Mouse (Mus musculus) thymus, adult 2 months (tissue): ENCODE measurements around the gene Nup210l. TPM values are rescaled to one million over a fixed set of nuclear protein-coding genes. Genes with fewer than 3 reads are reported as not detected.
"Not testable (repeated sequence)": the region's sequence is repeated elsewhere in the genome, so short reads cannot be mapped to it uniquely, and the experiment has no call there.

Experiments
- DNase-seq: peaks from one replicate; pipeline ENCODE4 v3.0.0; 2021
- H3K27ac ChIP-seq: fragments of 200-500 bp; 2 replicates; pipeline ENCODE4 v1.5.1; 2012; ENCODE audit warnings: low read length, control low read depth; ENCODE audit not compliant: control insufficient read depth, insufficient read depth
- H3K27me3 ChIP-seq: fragments of 200-500 bp; 2 replicates; pipeline ENCODE4 v1.6.1; 2012; ENCODE audit warnings: mild to moderate bottlenecking, low read length, moderate library complexity, mixed read lengths; ENCODE audit not compliant: control insufficient read depth, insufficient read depth
- H3K36me3 ChIP-seq: fragments of 200-500 bp; 2 replicates; pipeline ENCODE4 v1.6.1; 2012; ENCODE audit warnings: mild to moderate bottlenecking, low read length, moderate library complexity; ENCODE audit not compliant: control insufficient read depth, insufficient read depth
- H3K4me1 ChIP-seq: fragments of 200-500 bp; replicated peaks from 2 replicates; pipeline ENCODE4 v1.6.1; 2012; ENCODE audit warnings: low read length; ENCODE audit not compliant: control insufficient read depth, insufficient read depth
- H3K4me3 ChIP-seq: fragments of 200-500 bp; 2 replicates; pipeline ENCODE4 v1.5.1; 2012; ENCODE audit warnings: mild to moderate bottlenecking, low read length, control low read depth, moderate library complexity; ENCODE audit not compliant: control insufficient read depth, insufficient read depth
- CTCF ChIP-seq: fragments of 200-500 bp; IDR thresholded peaks from 2 replicates; pipeline ENCODE4 v1.5.1; 2012; ENCODE audit warnings: mild to moderate bottlenecking, control low read depth, low read length, moderate library complexity, borderline replicate concordance; ENCODE audit not compliant: control insufficient read depth, poor library complexity, insufficient read depth; ENCODE audit errors: extremely low read depth
- POLR2A ChIP-seq: fragments of 200-500 bp; IDR thresholded peaks from 2 replicates; pipeline ENCODE4 v1.6.1; 2012; ENCODE audit warnings: mild to moderate bottlenecking, low read length, control low read depth, moderate library complexity; ENCODE audit not compliant: control insufficient read depth, poor library complexity, insufficient read depth; ENCODE audit errors: extremely low read depth
- WGBS: fragments of 180-500 bp; shearing (Covaris S2); methylation state at CpG from one replicate; pipeline ENCODE4 v1.1.7; 2018; 5-methylcytosine and 5-hydroxymethylcytosine counted together
- polyA plus RNA-seq: library from polyadenylated mRNA; depleted of rRNA; stranded (reverse); fragments of >200 nt; gene quantifications from 2 replicates; pipeline ENCODE4 v1.2.3, GENCODE M21; 2012

Nup210l gene
- polyA plus RNA-seq, 1 experiment: 1.5 TPM

GRCm38 (mm10) chr3:90242984-90243775 is 139.2 kb downstream of the Nup210l start, which contains the start of gene Creb3l4:
Gene Creb3l4, minus strand, starts transcription at chr3:90243512.
- no peaks in the 10 kb centered on the region for H3K36me3 ChIP-seq
- no peak within 1 kb of the TSS for H3K27ac ChIP-seq
- DNase-seq: no peak
- no peak within 1 kb of the TSS for H3K4me3 ChIP-seq
- TF ChIP-seq POLR2A (no peak), CTCF (no peak)
- no peaks in the 10 kb centered on the region for H3K27me3 ChIP-seq
- 90% methylated on average over 19 of the region's 19 CpGs for WGBS
- H3K4me1 ChIP-seq: peaks cover 7% of the 10 kb centered on the region

GRCm38 (mm10) chr3:90245406-90245805 is 141.5 kb downstream of the Nup210l start:
- Histone ChIP-seq H3K27ac (no peak overlapping the region; the same call in 1 of the 2 replicates), H3K27me3 (no peaks in the 10 kb centered on the region), H3K4me3 (no peak overlapping the region), H3K4me1 (peaks cover 12% of the 10 kb centered on the region), H3K36me3 (no peaks in the 10 kb centered on the region)
- DNase-seq: no peak
- WGBS: 6% methylated on average over 2 of the region's 2 CpGs
- TF ChIP-seq POLR2A (no peak), CTCF (no peak)

GRCm38 (mm10) chr3:90247630-90247959 is 143.7 kb downstream of the Nup210l start:
- DNase-seq: no peak
- H3K27ac ChIP-seq: peak overlapping the region; percentile 22; the same call in 1 of the 2 replicates
- peaks cover 12% of the 10 kb centered on the region for H3K4me1 ChIP-seq
- TF ChIP-seq POLR2A: no peak
- no peak for TF ChIP-seq CTCF
- H3K27me3 ChIP-seq: no peaks in the 10 kb centered on the region
- no peaks in the 10 kb centered on the region for H3K36me3 ChIP-seq
- 10% methylated on average over 3 of the region's 3 CpGs for WGBS
- peak overlapping the region; percentile 34 for H3K4me3 ChIP-seq

DNA sequence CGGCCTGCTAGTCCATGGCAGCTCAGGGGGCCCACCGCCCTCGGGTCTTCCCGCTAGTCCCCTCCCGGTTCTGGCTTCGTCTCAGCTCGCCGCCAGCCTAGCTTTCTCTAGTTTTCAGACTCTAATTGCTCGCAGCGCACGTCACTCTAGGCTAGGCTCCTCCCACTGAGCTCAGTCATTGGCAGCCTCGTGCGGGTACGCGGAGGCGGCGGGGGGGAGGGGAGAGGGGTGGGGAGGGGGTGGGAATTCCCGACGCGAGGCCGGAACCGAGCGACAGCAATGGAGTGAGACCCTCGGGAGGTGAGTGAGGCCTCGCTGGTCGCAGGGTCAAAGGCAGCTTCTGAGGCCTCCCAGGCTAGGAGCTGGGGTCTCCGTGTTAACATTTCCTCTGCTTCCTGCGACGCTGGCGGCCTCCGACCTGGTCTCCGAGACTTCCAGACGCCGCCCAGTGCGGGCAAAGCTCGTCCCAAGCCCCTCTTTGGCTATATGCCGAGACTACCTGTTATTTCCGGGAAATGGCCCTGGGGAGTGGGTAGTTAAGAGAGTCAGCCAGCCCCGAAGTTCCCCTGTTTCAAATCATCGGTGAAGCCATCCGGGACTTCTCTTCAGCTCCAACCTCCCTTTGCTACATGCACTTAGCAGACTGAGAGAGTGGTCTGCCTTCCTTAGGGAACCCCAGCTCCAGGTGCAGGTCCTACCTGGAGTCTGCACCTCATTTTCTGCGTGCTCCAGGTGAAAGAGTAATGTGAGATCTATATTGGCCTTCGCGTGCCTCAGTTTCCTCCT is 144.2 kb downstream of the Nup210l start, which contains the start of gene Slc39a1:
Slc39a1 (plus strand) TSS at position 213 of the 786 bp plus-strand sequence.
- H3K4me3 ChIP-seq: peak within 1 kb of the TSS; percentile 81
- peak; percentile 93 for DNase-seq
- no peaks in the 10 kb centered on the region for H3K36me3 ChIP-seq
- H3K27ac ChIP-seq: peak within 1 kb of the TSS; percentile 47
- no peaks in the 10 kb centered on the region for H3K27me3 ChIP-seq
- H3K4me1 ChIP-seq: peaks cover 12% of the 10 kb centered on the region
- TF ChIP-seq POLR2A (peak; percentile 84), CTCF (no peak; the same call in 1 of the 2 replicates)
- under 1% methylated on average over 44 of the region's 44 CpGs for WGBS

GRCm38 (mm10) chr3:90248746-90249100 is 144.8 kb downstream of the Nup210l start:
- Histone ChIP-seq H3K36me3 (no peaks in the 10 kb centered on the region), H3K27ac (peak overlapping the region; percentile 47), H3K27me3 (no peaks in the 10 kb centered on the region), H3K4me1 (peaks cover 14% of the 10 kb centered on the region), H3K4me3 (peak overlapping the region; percentile 81)
- peak; percentile 30 for DNase-seq
- whole genome bisulfite sequencing: 6% methylated on average over 10 of the region's 10 CpGs
- TF ChIP-seq POLR2A (no peak), CTCF (no peak)

DNA sequence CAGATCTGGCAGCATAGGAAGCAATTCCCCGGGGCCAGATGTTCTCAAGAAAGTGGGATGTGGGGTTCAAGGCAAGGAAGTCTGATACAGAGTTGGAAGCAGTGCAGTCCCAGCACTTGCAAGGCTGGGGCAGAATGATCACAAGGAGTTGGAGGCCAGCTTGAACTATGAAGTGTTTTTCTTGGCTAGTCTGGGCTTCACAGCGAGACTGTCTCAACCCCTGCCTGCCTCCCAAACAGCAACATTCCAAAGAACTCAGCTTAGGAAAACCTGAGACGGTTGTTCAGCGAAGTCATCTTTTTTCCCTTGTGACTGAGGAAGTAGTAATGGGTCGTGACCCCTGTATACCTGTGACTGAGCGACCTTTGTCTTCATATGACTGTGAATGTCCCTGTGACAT is 146.9 kb downstream of the Nup210l start:
- Histone ChIP-seq H3K4me3 (no peak overlapping the region), H3K4me1 (peaks cover 22% of the 10 kb centered on the region), H3K27ac (no peak overlapping the region), H3K27me3 (no peaks in the 10 kb centered on the region), H3K36me3 (no peaks in the 10 kb centered on the region)
- no peak for TF ChIP-seq CTCF
- no peak for TF ChIP-seq POLR2A
- no peak for DNase-seq
- 93% methylated on average over 6 of the region's 6 CpGs for WGBS

DNA sequence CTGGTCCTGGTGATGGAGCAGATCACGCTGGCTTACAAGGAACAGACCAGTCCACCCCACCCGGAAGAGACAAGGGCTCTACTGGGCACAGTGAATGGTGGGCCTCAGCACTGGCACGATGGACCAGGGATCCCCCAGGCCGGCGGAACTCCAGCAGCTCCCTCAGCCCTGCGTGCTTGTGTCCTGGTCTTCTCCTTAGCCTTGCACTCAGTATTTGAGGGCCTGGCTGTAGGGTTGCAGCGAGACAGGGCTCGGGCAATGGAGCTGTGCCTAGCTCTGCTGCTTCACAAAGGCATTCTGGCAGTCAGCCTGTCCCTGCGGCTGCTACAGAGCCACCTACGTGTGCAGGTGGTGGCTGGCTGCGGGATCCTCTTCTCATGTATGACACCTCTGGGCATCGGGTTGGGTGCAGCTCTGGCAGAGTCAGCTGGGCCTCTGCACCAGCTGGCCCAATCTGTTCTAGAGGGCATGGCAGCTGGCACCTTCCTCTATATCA is 147.8 kb downstream of the Nup210l start:
- not testable (repeated sequence) for DNase-seq, H3K36me3 ChIP-seq, H3K27me3 ChIP-seq, H3K27ac ChIP-seq, H3K4me3 ChIP-seq
- 93% methylated on average over 12 of the region's 12 CpGs for WGBS
- H3K4me1 ChIP-seq: peaks cover 21% of the 10 kb centered on the region

- H3K36me3 ChIP-seq, DNase-seq, H3K4me3 ChIP-seq, H3K27ac ChIP-seq, H3K27me3 ChIP-seq: not testable (repeated sequence)
- 98% methylated on average over 2 of the region's 2 CpGs for WGBS
- peaks cover 19% of the 10 kb centered on the region for H3K4me1 ChIP-seq
Observed at GRCm38 (mm10) chr3:90252659-90253058, 148.7 kb downstream of the Nup210l start.

DNA sequence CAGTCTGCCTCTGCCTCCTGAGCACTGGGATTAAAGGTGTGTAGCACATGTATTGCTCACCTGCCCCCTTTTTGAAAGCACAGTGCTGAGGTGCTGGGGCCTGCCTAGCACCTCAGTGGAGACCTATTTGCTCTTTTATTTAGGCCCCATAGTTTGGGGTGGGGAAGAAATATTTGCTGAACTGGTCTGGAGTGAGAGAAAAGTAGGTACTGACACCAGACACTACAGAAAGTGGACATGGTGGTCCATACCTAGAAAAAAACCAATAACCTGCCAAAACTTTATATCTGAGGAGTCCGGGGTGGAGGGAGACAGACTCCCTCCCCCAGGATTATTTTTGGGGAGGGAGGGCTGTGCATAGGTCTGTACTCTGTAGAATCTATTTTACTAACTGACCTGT is 149.2 kb downstream of the Nup210l start:
- H3K4me3 ChIP-seq, H3K27me3 ChIP-seq, DNase-seq, H3K36me3 ChIP-seq, H3K27ac ChIP-seq: not testable (repeated sequence)
- peaks cover 18% of the 10 kb centered on the region for H3K4me1 ChIP-seq
- 81% methylated on average over 1 of the region's 1 CpGs for WGBS
